ENCODE assay signal across 50 mouse cellular contexts in genomic region chr10:78565070-78565469, GRCm38 (mm10). TPM values are rescaled to one million over a fixed set of nuclear protein-coding genes. Genes with fewer than 3 reads are reported as not detected.
"Had no signal": no experiment of that assay in that cellular context is flagged by ENCODE, and none has a peak within 500 bp of the region (broad histone marks: within the 10 kb centered on the region; RNA-seq: fewer than 3 reads in every experiment).

No protein-coding gene starts in this region.

- H3K4me1 ChIP-seq: heart, embryonic 12.5 days; heart, embryonic 13.5 days; heart, embryonic 15.5 days; hindbrain, embryonic 10.5 days; hindbrain, embryonic 12.5 days; hindbrain, embryonic 13.5 days; hindbrain, embryonic 15.5 days; intestine, embryonic 15.5 days; kidney, embryonic 15.5 days had no signal

- DNase-seq: heart, postnatal 10 days; heart, postnatal 14 days; heart, postnatal 36 days; heart, postnatal 4 days; kidney, adult 11 months; kidney, adult 18-20 months; kidney, adult 2 months; kidney, adult 8-10 months; kidney, postnatal 10 days; kidney, postnatal 14 days; kidney, postnatal 25 days; kidney, postnatal 36 days; kidney, postnatal 4 days; layer of hippocampus, adult 9-11 months; layer of hippocampus, postnatal 36 days had no signal

- H3K9me3 ChIP-seq: heart, embryonic 12.5 days; heart, embryonic 13.5 days; heart, embryonic 15.5 days; hindbrain, embryonic 10.5 days; hindbrain, embryonic 12.5 days; hindbrain, embryonic 13.5 days; hindbrain, embryonic 15.5 days; intestine, embryonic 15.5 days; kidney, embryonic 15.5 days had no signal

- H3K27ac ChIP-seq: heart, embryonic 13.5 days; heart, embryonic 15.5 days; hindbrain, embryonic 10.5 days; hindbrain, embryonic 12.5 days; hindbrain, embryonic 13.5 days; hindbrain, embryonic 14.5 days; hindbrain, embryonic 15.5 days; hindbrain, postnatal 0 days; intestine, embryonic 15.5 days; kidney, embryonic 15.5 days; kidney, postnatal 0 days; layer of hippocampus, adult 2 months; left cerebral cortex, adult 2 months had no signal

- H3K36me3 ChIP-seq: heart, embryonic 12.5 days; heart, embryonic 13.5 days; heart, embryonic 15.5 days; hindbrain, embryonic 10.5 days; hindbrain, embryonic 12.5 days; hindbrain, embryonic 13.5 days; hindbrain, embryonic 15.5 days; intestine, embryonic 15.5 days; kidney, embryonic 15.5 days had no signal

- H3K9ac ChIP-seq: heart, embryonic 12.5 days; heart, embryonic 13.5 days; heart, embryonic 15.5 days; hindbrain, embryonic 12.5 days; hindbrain, embryonic 13.5 days; hindbrain, embryonic 14.5 days; hindbrain, embryonic 15.5 days; intestine, embryonic 15.5 days; kidney, embryonic 15.5 days had no signal

- H3K27me3 ChIP-seq: heart, embryonic 12.5 days; heart, embryonic 13.5 days; heart, embryonic 15.5 days; hindbrain, embryonic 12.5 days; hindbrain, embryonic 13.5 days; hindbrain, embryonic 15.5 days; intestine, embryonic 15.5 days; kidney, embryonic 15.5 days had no signal

- H3K4me3 ChIP-seq: heart, embryonic 12.5 days; heart, embryonic 13.5 days; heart, embryonic 15.5 days; hindbrain, embryonic 10.5 days; hindbrain, embryonic 12.5 days; hindbrain, embryonic 13.5 days; hindbrain, embryonic 15.5 days; intestine, embryonic 15.5 days; kidney, embryonic 15.5 days; layer of hippocampus, adult 2 months; left cerebral cortex, adult 2 months had no signal

RNA-seq across cellular contexts. Expression of gene Olfr1358, which starts 47.8 kb away (rescaled TPM):
- total RNA-seq: heart, postnatal 10 days; heart, postnatal 14 days; heart, postnatal 25 days; heart, postnatal 36 days; heart, postnatal 4 days; hematopoietic stem cell, adult 5-6 weeks; hindbrain, postnatal 0 days; layer of hippocampus, adult 18-20 months; layer of hippocampus, adult 2 months; layer of hippocampus, adult 8-10 months; layer of hippocampus, postnatal 10 days; layer of hippocampus, postnatal 14 days; layer of hippocampus, postnatal 25 days; layer of hippocampus, postnatal 36 days; left cerebral cortex, adult 18-20 months; left cerebral cortex, adult 2 months; left cerebral cortex, adult 8-10 months had no signal
- polyA plus RNA-seq: heart, embryonic 12.5 days; heart, embryonic 13.5 days; heart, embryonic 14.5 days; heart, embryonic 15.5 days; heart, embryonic 16.5 days; heart, postnatal 0 days; hindbrain, embryonic 10.5 days; hindbrain, embryonic 12.5 days; hindbrain, embryonic 13.5 days; hindbrain, embryonic 14.5 days; hindbrain, embryonic 15.5 days; hindbrain, embryonic 16.5 days; hindbrain, postnatal 0 days; inflammation-experienced regulatory T-cells, adult 6 months; intestine, embryonic 14.5 days; intestine, embryonic 15.5 days; intestine, embryonic 16.5 days; intestine, postnatal 0 days; kidney, adult 2 months; kidney, embryonic 14.5 days; kidney, embryonic 15.5 days; kidney, embryonic 16.5 days; kidney, postnatal 0 days; large intestine, adult 2 months had no signal

RNA-seq across cellular contexts. Expression of gene Olfr1357, which starts 52.8 kb away (rescaled TPM):
- total RNA-seq: heart, postnatal 10 days; heart, postnatal 14 days; heart, postnatal 25 days; heart, postnatal 36 days; heart, postnatal 4 days; hematopoietic stem cell, adult 5-6 weeks; hindbrain, postnatal 0 days; layer of hippocampus, adult 18-20 months; layer of hippocampus, adult 2 months; layer of hippocampus, adult 8-10 months; layer of hippocampus, postnatal 10 days; layer of hippocampus, postnatal 14 days; layer of hippocampus, postnatal 25 days; layer of hippocampus, postnatal 36 days; left cerebral cortex, adult 18-20 months; left cerebral cortex, adult 2 months; left cerebral cortex, adult 8-10 months had no signal
- polyA plus RNA-seq: heart, embryonic 12.5 days; heart, embryonic 13.5 days; heart, embryonic 14.5 days; heart, embryonic 15.5 days; heart, embryonic 16.5 days; heart, postnatal 0 days; hindbrain, embryonic 10.5 days; hindbrain, embryonic 11.5 days; hindbrain, embryonic 12.5 days; hindbrain, embryonic 13.5 days; hindbrain, embryonic 14.5 days; hindbrain, embryonic 15.5 days; hindbrain, embryonic 16.5 days; hindbrain, postnatal 0 days; inflammation-experienced regulatory T-cells, adult 6 months; intestine, embryonic 14.5 days; intestine, embryonic 15.5 days; intestine, embryonic 16.5 days; intestine, postnatal 0 days; kidney, adult 2 months; kidney, embryonic 14.5 days; kidney, embryonic 15.5 days; kidney, embryonic 16.5 days; kidney, postnatal 0 days; large intestine, adult 2 months had no signal
